Mouse (Mus musculus): ENCODE measurements around the gene Gas6.

- no peak for TF ChIP-seq CTCF (IDR thresholded peaks at IDR 0.05)
- no peak for TF ChIP-seq EP300 (IDR thresholded peaks at IDR 0.05)
Measured at GRCm38 (mm10) chr8:13482101-13482801, 12.0 kb downstream of the Gas6 start.
